8 mouse cellular contexts compared by ENCODE assay signal in the genomic region with DNA sequence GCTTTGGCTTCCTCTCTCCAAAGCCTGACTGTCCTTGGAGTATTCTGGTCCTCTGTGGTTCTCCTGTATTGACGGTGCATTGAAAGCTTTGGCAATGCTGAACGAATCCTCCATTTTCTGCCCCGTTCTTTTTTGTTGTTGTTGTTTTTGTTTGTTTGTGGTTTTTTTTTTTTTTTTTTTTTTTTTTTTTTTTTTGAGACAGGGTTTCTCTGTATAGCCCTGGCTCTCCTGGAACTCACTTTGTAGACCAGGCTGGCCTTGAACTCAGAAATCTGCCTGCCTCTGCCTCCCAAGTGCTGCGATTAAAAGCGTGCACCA. TPM values are rescaled to one million over a fixed set of nuclear protein-coding genes. Genes with fewer than 3 reads are reported as not detected.
DNase-seq lines count a peak whose midpoint lies in the region; ATAC-seq and TF ChIP-seq lines count a peak whose summit lies in the region.
"Not testable (repeated sequence)": the region's sequence is repeated elsewhere in the genome, so short reads cannot be mapped to it uniquely, and the experiment has no call there.

No protein-coding gene starts in this region.

- H3K4me3 ChIP-seq in MEL (ENCODE audit: control insufficient read depth in 1 of 2, insufficient read depth in 1 of 2, low read depth in 2 of 2, low read length in 2 of 2): peak overlapping the region; percentile 77 to 84
- H3K4me3 ChIP-seq in erythroblast, embryonic 14.5 days (replicated peaks): peak overlapping the region; percentile 71
- H3K4me3 ChIP-seq in heart, embryonic 12.5 days: peak overlapping the region; percentile 65
- peak overlapping the region; percentile 89 for H3K4me3 ChIP-seq in hindbrain, postnatal 0 days (ENCODE audit: low read length)
- peak overlapping the region; percentile 71 for H3K4me3 ChIP-seq in limb, embryonic 11.5 days (ENCODE audit: low read depth, low read length)
- H3K4me3 ChIP-seq in lung, adult 2 months (replicated peaks; ENCODE audit: extremely low read depth, low read depth, low read length): peak overlapping the region; percentile 75
- peak overlapping the region; percentile 46 for H3K4me3 ChIP-seq in midbrain, embryonic 16.5 days (ENCODE audit: low read depth, low read length)
- peak overlapping the region; percentile 83 for H3K4me3 ChIP-seq in stomach, embryonic 16.5 days (replicated peaks; ENCODE audit: low read length)

- not testable (repeated sequence) for H3K27ac ChIP-seq in MEL (ENCODE audit: control insufficient read depth, low read depth, low read length); limb, embryonic 11.5 days (replicated peaks; ENCODE audit: low read depth, low read length)
- peak overlapping the region; percentile 74; the same call in 1 of the 2 replicates for H3K27ac ChIP-seq in heart, embryonic 12.5 days (ENCODE audit: poor library complexity, severe bottlenecking)
- H3K27ac ChIP-seq in hindbrain, postnatal 0 days: peak overlapping the region; percentile 88; the same call in 1 of the 2 replicates
- H3K27ac ChIP-seq in midbrain, embryonic 16.5 days (ENCODE audit: low read length): peak overlapping the region; percentile 8; the same call in 1 of the 2 replicates
- peak overlapping the region; percentile 66 for H3K27ac ChIP-seq in stomach, embryonic 16.5 days (ENCODE audit: low read length)

- not testable (repeated sequence) for ATAC-seq in heart, embryonic 12.5 days (ENCODE audit: insufficient number of reproducible peaks, low FRiP score); hindbrain, postnatal 0 days; limb, embryonic 11.5 days (ENCODE audit: insufficient number of reproducible peaks, low FRiP score, low TSS enrichment, low read depth); stomach, embryonic 16.5 days (ENCODE audit: insufficient read depth, low FRiP score)
- 0 out of 2 replicates have a peak, but pooled peaks have one; percentile 3 for ATAC-seq in midbrain, embryonic 16.5 days

- TF ChIP-seq EP300 in MEL (IDR thresholded peaks at IDR 0.05; ENCODE audit: low read depth in 1 of 2, low read length in 2 of 2): not testable (repeated sequence)

- H3K36me3 ChIP-seq in MEL (ENCODE audit: control insufficient read depth in 1 of 2, insufficient read depth in 2 of 2, low read length in 2 of 2); erythroblast, embryonic 14.5 days (ENCODE audit: control insufficient read depth); limb, embryonic 11.5 days (ENCODE audit: control insufficient read depth, insufficient read depth, low read length); stomach, embryonic 16.5 days (ENCODE audit: control insufficient read depth, insufficient read depth, low read length): not testable (repeated sequence)
- peaks cover 29% of the 10 kb centered on the region for H3K36me3 ChIP-seq in heart, embryonic 12.5 days
- H3K36me3 ChIP-seq in hindbrain, postnatal 0 days (ENCODE audit: insufficient read depth, low read length): peaks cover 10% of the 10 kb centered on the region
- peaks cover 11% of the 10 kb centered on the region; the same call in 1 of the 2 replicates for H3K36me3 ChIP-seq in midbrain, embryonic 16.5 days (ENCODE audit: control insufficient read depth, insufficient read depth, low read length)

- peak overlapping the region; percentile 80 for H3K9ac ChIP-seq in MEL (ENCODE audit: control insufficient read depth, low read depth, low read length, poor library complexity, severe bottlenecking)
- H3K9ac ChIP-seq in heart, embryonic 12.5 days: peak overlapping the region; percentile 79
- H3K9ac ChIP-seq in hindbrain, postnatal 0 days (replicated peaks; ENCODE audit: low read length): peak overlapping the region; percentile 84
- H3K9ac ChIP-seq in limb, embryonic 11.5 days (ENCODE audit: low read length): peak overlapping the region; percentile 67
- H3K9ac ChIP-seq in midbrain, embryonic 16.5 days (ENCODE audit: low read depth, low read length): peak overlapping the region; percentile 65
- peak overlapping the region; percentile 80 for H3K9ac ChIP-seq in stomach, embryonic 16.5 days (ENCODE audit: low read length)

- peaks cover 0 to 20% of the 10 kb centered on the region in 2 experiments; a peak in 3 of 4 replicates for H3K4me1 ChIP-seq in MEL (ENCODE audit: control insufficient read depth in 1 of 2, insufficient read depth in 2 of 2, low read length in 2 of 2)
- H3K4me1 ChIP-seq in erythroblast, embryonic 14.5 days (ENCODE audit: control insufficient read depth): peaks cover 57% of the 10 kb centered on the region
- peaks cover 19% of the 10 kb centered on the region for H3K4me1 ChIP-seq in heart, embryonic 12.5 days (replicated peaks)
- H3K4me1 ChIP-seq in hindbrain, postnatal 0 days (ENCODE audit: insufficient read depth, low read length); limb, embryonic 11.5 days (ENCODE audit: control insufficient read depth, insufficient read depth, low read length); lung, adult 2 months (ENCODE audit: control insufficient read depth, insufficient read depth, low read length): not testable (repeated sequence)
- peaks cover 15% of the 10 kb centered on the region for H3K4me1 ChIP-seq in midbrain, embryonic 16.5 days (ENCODE audit: control insufficient read depth, insufficient read depth, low read length)
- peaks cover 16% of the 10 kb centered on the region for H3K4me1 ChIP-seq in stomach, embryonic 16.5 days (ENCODE audit: control insufficient read depth, insufficient read depth, low read length)

- not testable (repeated sequence) for H3K79me2 ChIP-seq in MEL (ENCODE audit: control insufficient read depth, insufficient read depth, low read length, poor library complexity)

- H3K9me3 ChIP-seq in MEL (replicated peaks; ENCODE audit: insufficient read depth, low read length); erythroblast, embryonic 14.5 days (ENCODE audit: control insufficient read depth, low read length); heart, embryonic 12.5 days (replicated peaks); hindbrain, postnatal 0 days (ENCODE audit: low read length); limb, embryonic 11.5 days (ENCODE audit: control insufficient read depth, low read length); midbrain, embryonic 16.5 days (replicated peaks; ENCODE audit: control insufficient read depth, low read length, poor library complexity, severe bottlenecking); stomach, embryonic 16.5 days (replicated peaks; ENCODE audit: control insufficient read depth, low read length): not testable (repeated sequence)

- TF ChIP-seq CTCF in MEL (IDR thresholded peaks at IDR 0.05 in 2 of 3, conservative IDR thresholded peaks at IDR 0.05 in 1 of 3; ENCODE audit: control insufficient read depth in 1 of 3, insufficient read depth in 1 of 3, low read depth in 2 of 3, low read length in 3 of 3, poor library complexity in 1 of 3, severe bottlenecking in 1 of 3); hindbrain, postnatal 0 days (IDR thresholded peaks at IDR 0.05; ENCODE audit: low read depth); lung, adult 2 months (IDR thresholded peaks at IDR 0.05; ENCODE audit: insufficient read depth, low read length): not testable (repeated sequence)

- not testable (repeated sequence) for H3K27me3 ChIP-seq in MEL (ENCODE audit: control insufficient read depth in 1 of 2, insufficient read depth in 2 of 2, low read length in 2 of 2); erythroblast, embryonic 14.5 days (ENCODE audit: control insufficient read depth); heart, embryonic 12.5 days (replicated peaks); hindbrain, postnatal 0 days (ENCODE audit: insufficient read depth, low read length); limb, embryonic 11.5 days (ENCODE audit: control insufficient read depth, insufficient read depth, low read length); midbrain, embryonic 16.5 days (ENCODE audit: control insufficient read depth, insufficient read depth, low read depth, low read length); stomach, embryonic 16.5 days (ENCODE audit: control insufficient read depth, insufficient read depth, low read length)

- not testable (repeated sequence) for DNase-seq in MEL (ENCODE audit: low read depth, low spot score); hindbrain, postnatal 0 days (ENCODE audit: low spot score); limb, embryonic 11.5 days (ENCODE audit: low spot score); lung, adult 2 months

- not testable (repeated sequence) for TF ChIP-seq POLR2A in MEL (IDR thresholded peaks at IDR 0.05; ENCODE audit: control insufficient read depth in 1 of 2, insufficient read depth in 1 of 2, low read depth in 1 of 2, low read length in 2 of 2, poor library complexity in 1 of 2); lung, adult 2 months (IDR thresholded peaks at IDR 0.05; ENCODE audit: borderline replicate concordance, extremely low read depth, low read depth, low read length)

- peak overlapping the region; percentile 81 for H3K4me2 ChIP-seq in heart, embryonic 12.5 days
- H3K4me2 ChIP-seq in hindbrain, postnatal 0 days (ENCODE audit: low read depth, low read length): peak overlapping the region; percentile 65
- H3K4me2 ChIP-seq in limb, embryonic 11.5 days (ENCODE audit: low read depth, severe bottlenecking): peak overlapping the region; percentile 90
- peak overlapping the region; percentile 77 for H3K4me2 ChIP-seq in midbrain, embryonic 16.5 days (ENCODE audit: low read length)
- H3K4me2 ChIP-seq in stomach, embryonic 16.5 days (ENCODE audit: low read depth, low read length): peak overlapping the region; percentile 86

- not testable (repeated sequence) for TF ChIP-seq RAD21 in MEL (IDR thresholded peaks at IDR 0.05; ENCODE audit: low read depth, low read length)

- whole genome bisulfite sequencing in heart, embryonic 12.5 days: 68% methylated on average over 5 of the region's 5 CpGs
- 62% methylated on average over 5 of the region's 5 CpGs for WGBS in hindbrain, postnatal 0 days
- 74% methylated on average over 5 of the region's 5 CpGs for WGBS in limb, embryonic 11.5 days
- 54% methylated on average over 5 of the region's 5 CpGs for WGBS in lung, adult 2 months
- 63% methylated on average over 5 of the region's 5 CpGs for WGBS in midbrain, embryonic 16.5 days
- 60% methylated on average over 5 of the region's 5 CpGs for WGBS in stomach, embryonic 16.5 days

RNA-seq across cellular contexts. Expression of a gene that starts 0.8 kb away (rescaled TPM):
- 5.9 and 6.4 TPM in 2 replicates for total RNA-seq in MEL (2012; rRNA removed)
- 1 to 10 TPM in 1 of 2 experiments, not detected in 1; 8.7 TPM for polyA plus RNA-seq in MEL (2012; ENCODE audit: insufficient read depth in 1 of 2, insufficient read length in 2 of 2, low read depth in 1 of 2, low replicate concordance in 2 of 2, missing spikeins in 1 of 2)
- 0.10 TPM in 1 of 2 replicates, not detected in the other for polyA plus RNA-seq in erythroblast, embryonic 14.5 days (2012)
- polyA plus RNA-seq in heart, embryonic 12.5 days (2016; fragmentation: Nextera tagmentation; extraction: Ambion mirVana): 24.0 and 24.7 TPM in 2 replicates
- 145 and 157 TPM in 2 replicates for total RNA-seq in hindbrain, postnatal 0 days (2014; rRNA removed)
- 136 and 141 TPM in 2 replicates for polyA plus RNA-seq in hindbrain, postnatal 0 days (2015; fragmentation: Nextera tagmentation; extraction: Ambion mirVana)
- polyA plus RNA-seq in limb, embryonic 11.5 days (2014; fragmentation: Nextera tagmentation; extraction: Ambion mirVana): 19.2 and 24.3 TPM in 2 replicates
- 38.8 and 52.2 TPM in 2 replicates for polyA plus RNA-seq in lung, adult 2 months (2012; rRNA removed)
- polyA plus RNA-seq in midbrain, embryonic 16.5 days (2015; fragmentation: Nextera tagmentation; extraction: Ambion mirVana): 134 and 144 TPM in 2 replicates
- polyA plus RNA-seq in stomach, embryonic 16.5 days (2015; fragmentation: Nextera tagmentation; extraction: Ambion mirVana): 23.7 and 26.0 TPM in 2 replicates

RNA-seq across cellular contexts. Expression of a gene that starts 4.2 kb away (rescaled TPM):
- total RNA-seq in MEL (2012; rRNA removed): 19.3 and 25.2 TPM in 2 replicates
- polyA plus RNA-seq in MEL (2012; ENCODE audit: insufficient read depth in 1 of 2, insufficient read length in 2 of 2, low read depth in 1 of 2, low replicate concordance in 2 of 2, missing spikeins in 1 of 2): 10 to 100 TPM in 1 of 2 experiments, not detected in 1; 56.6 TPM
- 6.8 and 10.8 TPM in 2 replicates for polyA plus RNA-seq in erythroblast, embryonic 14.5 days (2012)
- polyA plus RNA-seq in heart, embryonic 12.5 days (2016; fragmentation: Nextera tagmentation; extraction: Ambion mirVana): 15.2 and 15.5 TPM in 2 replicates
- total RNA-seq in hindbrain, postnatal 0 days (2014; rRNA removed): 11.4 and 17.0 TPM in 2 replicates
- polyA plus RNA-seq in hindbrain, postnatal 0 days (2015; fragmentation: Nextera tagmentation; extraction: Ambion mirVana): 3.2 and 4.8 TPM in 2 replicates
- 18.7 and 19.6 TPM in 2 replicates for polyA plus RNA-seq in limb, embryonic 11.5 days (2014; fragmentation: Nextera tagmentation; extraction: Ambion mirVana)
- polyA plus RNA-seq in lung, adult 2 months (2012; rRNA removed): 24.0 and 29.6 TPM in 2 replicates
- polyA plus RNA-seq in midbrain, embryonic 16.5 days (2015; fragmentation: Nextera tagmentation; extraction: Ambion mirVana): 3.5 and 3.9 TPM in 2 replicates
- polyA plus RNA-seq in stomach, embryonic 16.5 days (2015; fragmentation: Nextera tagmentation; extraction: Ambion mirVana): 17.9 and 19.0 TPM in 2 replicates

RNA-seq across cellular contexts. Expression of a gene that starts 49.6 kb away (rescaled TPM):
- total RNA-seq in MEL (2012; rRNA removed): 0.15 TPM in 1 of 2 replicates, not detected in the other
- under 1 TPM in 1 of 2 experiments, not detected in 1; 0.17 TPM for polyA plus RNA-seq in MEL (2012; ENCODE audit: insufficient read depth in 1 of 2, insufficient read length in 2 of 2, low read depth in 1 of 2, low replicate concordance in 2 of 2, missing spikeins in 1 of 2)
- not detected in 2 replicates for polyA plus RNA-seq in erythroblast, embryonic 14.5 days (2012)
- polyA plus RNA-seq in heart, embryonic 12.5 days (2016; fragmentation: Nextera tagmentation; extraction: Ambion mirVana): 0.05 TPM in 1 of 2 replicates, not detected in the other
- total RNA-seq in hindbrain, postnatal 0 days (2014; rRNA removed): 293 and 343 TPM in 2 replicates
- 15.8 and 19.2 TPM in 2 replicates for polyA plus RNA-seq in hindbrain, postnatal 0 days (2015; fragmentation: Nextera tagmentation; extraction: Ambion mirVana)
- 0.48 and 0.60 TPM in 2 replicates for polyA plus RNA-seq in limb, embryonic 11.5 days (2014; fragmentation: Nextera tagmentation; extraction: Ambion mirVana)
- polyA plus RNA-seq in lung, adult 2 months (2012; rRNA removed): 0.11 and 0.90 TPM in 2 replicates
- 38.0 and 42.3 TPM in 2 replicates for polyA plus RNA-seq in midbrain, embryonic 16.5 days (2015; fragmentation: Nextera tagmentation; extraction: Ambion mirVana)
- 1.3 TPM in 2 replicates for polyA plus RNA-seq in stomach, embryonic 16.5 days (2015; fragmentation: Nextera tagmentation; extraction: Ambion mirVana)

RNA-seq across cellular contexts. Expression of a gene that starts 49.7 kb away (rescaled TPM):
- total RNA-seq in MEL (2012; rRNA removed): not detected in 2 replicates
- not detected for polyA plus RNA-seq in MEL (2012; ENCODE audit: insufficient read depth in 1 of 2, insufficient read length in 2 of 2, low read depth in 1 of 2, low replicate concordance in 2 of 2, missing spikeins in 1 of 2)
- polyA plus RNA-seq in erythroblast, embryonic 14.5 days (2012): not detected in 2 replicates
- 8.5 and 8.6 TPM in 2 replicates for polyA plus RNA-seq in heart, embryonic 12.5 days (2016; fragmentation: Nextera tagmentation; extraction: Ambion mirVana)
- 57.9 and 72.8 TPM in 2 replicates for total RNA-seq in hindbrain, postnatal 0 days (2014; rRNA removed)
- 29.9 and 33.5 TPM in 2 replicates for polyA plus RNA-seq in hindbrain, postnatal 0 days (2015; fragmentation: Nextera tagmentation; extraction: Ambion mirVana)
- 30.8 and 37.6 TPM in 2 replicates for polyA plus RNA-seq in limb, embryonic 11.5 days (2014; fragmentation: Nextera tagmentation; extraction: Ambion mirVana)
- 62.6 and 74.0 TPM in 2 replicates for polyA plus RNA-seq in lung, adult 2 months (2012; rRNA removed)
- polyA plus RNA-seq in midbrain, embryonic 16.5 days (2015; fragmentation: Nextera tagmentation; extraction: Ambion mirVana): 24.4 and 26.2 TPM in 2 replicates
- 120 and 128 TPM in 2 replicates for polyA plus RNA-seq in stomach, embryonic 16.5 days (2015; fragmentation: Nextera tagmentation; extraction: Ambion mirVana)

RNA-seq across cellular contexts. Expression of a gene that starts 59.2 kb away (rescaled TPM):
- not detected in 2 replicates for total RNA-seq in MEL (2012; rRNA removed)
- not detected for polyA plus RNA-seq in MEL (2012; ENCODE audit: insufficient read depth in 1 of 2, insufficient read length in 2 of 2, low read depth in 1 of 2, low replicate concordance in 2 of 2, missing spikeins in 1 of 2)
- polyA plus RNA-seq in erythroblast, embryonic 14.5 days (2012): 0.01 TPM in 1 of 2 replicates, not detected in the other
- 57.4 and 62.4 TPM in 2 replicates for polyA plus RNA-seq in heart, embryonic 12.5 days (2016; fragmentation: Nextera tagmentation; extraction: Ambion mirVana)
- 11.9 and 13.8 TPM in 2 replicates for total RNA-seq in hindbrain, postnatal 0 days (2014; rRNA removed)
- 9.1 and 9.7 TPM in 2 replicates for polyA plus RNA-seq in hindbrain, postnatal 0 days (2015; fragmentation: Nextera tagmentation; extraction: Ambion mirVana)
- 15.1 and 16.0 TPM in 2 replicates for polyA plus RNA-seq in limb, embryonic 11.5 days (2014; fragmentation: Nextera tagmentation; extraction: Ambion mirVana)
- polyA plus RNA-seq in lung, adult 2 months (2012; rRNA removed): 231 and 235 TPM in 2 replicates
- polyA plus RNA-seq in midbrain, embryonic 16.5 days (2015; fragmentation: Nextera tagmentation; extraction: Ambion mirVana): 4.8 and 5.1 TPM in 2 replicates
- polyA plus RNA-seq in stomach, embryonic 16.5 days (2015; fragmentation: Nextera tagmentation; extraction: Ambion mirVana): 31.0 and 33.4 TPM in 2 replicates
